Mouse (Mus musculus) liver, embryonic 14.5 days (tissue): ENCODE measurements around the gene Bhlhe40. TPM values are rescaled to one million over a fixed set of nuclear protein-coding genes. Genes with fewer than 3 reads are reported as not detected.

ENCODE experiments used
- ATAC-seq: fragments of 200-750 bp; cut with Nextera tagmentation; 2 replicates; pipeline ENCODE4 v1.8.0; 2017; ENCODE audit warnings: moderate number of reproducible peaks, mild to moderate bottlenecking, moderate library complexity; ENCODE audit not compliant: insufficient read depth
- DNase-seq, 3 experiments: peaks; one replicate each; pipeline ENCODE4 v3.0.0-alpha.2; 2012 to 2013; ENCODE audit warnings: low read depth in 3 of 3, low spot score in 3 of 3
- H3K27ac ChIP-seq: fragments of 300-500 bp; sonication (generic); 2 replicates; pipeline ENCODE4 v1.5.1; 2014; ENCODE audit warnings: moderate library complexity, mild to moderate bottlenecking, control low read depth, inconsistent platforms
- H3K27me3 ChIP-seq: fragments of 300-500 bp; sonication (generic); 2 replicates; pipeline ENCODE4 v1.6.1; 2014; ENCODE audit warnings: mild to moderate bottlenecking, low read length, moderate library complexity; ENCODE audit not compliant: control insufficient read depth, insufficient read depth
- H3K36me3 ChIP-seq: fragments of 300-500 bp; sonication (generic); replicated peaks from 2 replicates; pipeline ENCODE4 v1.6.1; 2014; ENCODE audit warnings: low read depth; ENCODE audit not compliant: control insufficient read depth, insufficient read depth
- H3K4me1 ChIP-seq, 2 experiments: fragments of 200-500 bp in 1 of 2; fragments of 300-500 bp in 1 of 2; sonication (generic) in 1 of 2; replicated peaks; 2 replicates each; pipeline ENCODE4 v1.6.1; 2012 to 2014; ENCODE audit warnings: antibody characterized with exemption in 1 of 2, inconsistent platforms in 1 of 2, low read length in 1 of 2; ENCODE audit not compliant: control insufficient read depth in 2 of 2, insufficient read depth in 2 of 2
- H3K4me2 ChIP-seq: fragments of 300-500 bp; sonication (generic); 2 replicates; pipeline ENCODE4 v1.6.1; 2014; ENCODE audit warnings: low read depth, mild to moderate bottlenecking, control low read depth, moderate library complexity
- H3K4me3 ChIP-seq, 2 experiments: fragments of 200-500 bp in 1 of 2; fragments of 300-500 bp in 1 of 2; sonication (generic) in 1 of 2; 2 replicates each; pipeline ENCODE4 v1.5.1; 2012 to 2014; ENCODE audit warnings: low read depth in 2 of 2, low read length in 2 of 2, mild to moderate bottlenecking in 2 of 2, control low read depth in 1 of 2, inconsistent platforms in 1 of 2, moderate library complexity in 1 of 2; ENCODE audit not compliant: insufficient read depth in 1 of 2
- H3K9ac ChIP-seq: fragments of 300-500 bp; sonication (generic); replicated peaks from 2 replicates; pipeline ENCODE4 v1.6.1; 2014; ENCODE audit warnings: mild to moderate bottlenecking, control low read depth, moderate library complexity
- H3K9me3 ChIP-seq: fragments of 300-500 bp; sonication (generic); 2 replicates; pipeline ENCODE4 v1.6.1; 2016; ENCODE audit warnings: low read length, mixed read lengths; ENCODE audit not compliant: control insufficient read depth
- CTCF ChIP-seq: IDR thresholded peaks from 2 replicates; pipeline ENCODE4 v1.5.1; 2016; ENCODE audit warnings: antibody characterized with exemption, low read depth, control low read depth
- EP300 ChIP-seq: IDR thresholded peaks from 2 replicates; pipeline ENCODE4 v1.6.1; 2016; ENCODE audit warnings: antibody characterized with exemption, low read depth
- WGBS: fragments of 180-500 bp; shearing (Covaris S2); extraction: QIAGEN DNeasy Blood & Tissue Kit; methylation state at CpG from one replicate; pipeline ENCODE4 v1.1.7; 2014; ENCODE audit not compliant: insufficient replicate concordance; 5-methylcytosine and 5-hydroxymethylcytosine counted together
- polyA plus RNA-seq, 2 experiments: library from polyadenylated mRNA; depleted of rRNA in 1 of 2; stranded (reverse) in 1 of 2; unstranded in 1 of 2; fragments of >200 nt; fragmentation: Nextera tagmentation in 1 of 2; extraction: Ambion mirVana in 1 of 2; gene quantifications; 2 replicates each; pipeline versions ENCODE4 v1.2.1 to v1.2.3; 2012 to 2014

Gene Bhlhe40
- polyA plus RNA-seq, 2 experiments = 2.3 to 5.3 TPM

GRCm38 (mm10) chr6:108647094-108647493 lies 13.3 kb upstream of the Bhlhe40 start:
- 47% methylated on average over 3 of the region's 3 CpGs for WGBS
- H3K4me2 ChIP-seq = no peak overlapping the region
- H3K4me1 ChIP-seq = no peaks in the 10 kb centered on the region
- H3K4me3 ChIP-seq = no peak overlapping the region
- TF ChIP-seq CTCF (no peak), EP300 (no peak)
- no peaks in the 10 kb centered on the region for H3K27me3 ChIP-seq
- no peak for ATAC-seq
- no peak overlapping the region for H3K27ac ChIP-seq
- DNase-seq = no peak
- no peaks in the 10 kb centered on the region for H3K36me3 ChIP-seq
- no peak overlapping the region for H3K9ac ChIP-seq
- no peaks in the 10 kb centered on the region for H3K9me3 ChIP-seq

DNA sequence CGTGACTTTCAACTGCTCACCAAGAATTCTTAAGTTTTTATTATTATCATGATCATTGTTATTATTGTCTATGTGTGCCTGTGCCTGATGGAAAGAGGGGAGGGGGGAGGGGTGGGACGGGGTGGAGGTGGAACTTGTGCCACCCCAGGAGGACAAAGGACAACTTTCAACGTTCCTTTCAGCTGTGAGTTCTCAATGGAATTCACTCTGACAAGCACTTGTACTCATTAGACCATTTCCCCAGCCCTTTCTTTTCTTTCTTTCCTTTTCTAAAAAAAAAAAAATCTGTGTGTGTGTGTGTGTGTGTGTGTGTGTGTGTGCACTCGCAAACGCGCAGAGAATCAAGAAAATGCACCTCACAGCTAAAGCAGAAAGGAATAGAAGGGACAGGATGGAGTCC lies 12.4 kb upstream of the Bhlhe40 start:
- H3K4me3 ChIP-seq = no peak overlapping the region
- no peak for DNase-seq
- no peak overlapping the region for H3K9ac ChIP-seq
- ATAC-seq = no peak
- no peaks in the 10 kb centered on the region for H3K27me3 ChIP-seq
- 58% methylated on average over 6 of the region's 6 CpGs for WGBS
- no peaks in the 10 kb centered on the region for H3K36me3 ChIP-seq
- H3K4me2 ChIP-seq = no peak overlapping the region
- TF ChIP-seq CTCF = no peak
- TF ChIP-seq EP300 = no peak
- no peaks in the 10 kb centered on the region for H3K9me3 ChIP-seq
- no peaks in the 10 kb centered on the region for H3K4me1 ChIP-seq
- no peak overlapping the region for H3K27ac ChIP-seq

DNA sequence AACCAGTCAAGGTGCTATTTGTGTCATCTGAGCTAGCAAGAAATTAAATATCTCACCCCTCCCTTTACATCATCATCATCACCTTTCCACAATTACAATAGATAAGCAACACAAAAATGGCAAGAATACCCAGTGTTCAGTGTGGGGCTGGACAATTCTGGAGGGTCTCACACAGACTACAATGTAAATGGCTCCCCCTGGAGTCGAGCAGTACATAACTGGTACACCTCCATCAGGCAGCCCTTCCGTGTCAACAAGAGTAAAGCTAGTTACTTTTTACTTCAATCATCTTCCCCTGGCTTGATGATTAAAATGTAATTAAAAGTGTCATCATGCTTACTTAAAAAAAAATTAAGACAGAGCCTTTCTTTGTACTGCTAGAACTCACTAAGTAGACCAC lies 4.6 kb upstream of the Bhlhe40 start:
- Histone ChIP-seq H3K4me3 (no peak overlapping the region), H3K27me3 (peaks cover 35% of the 10 kb centered on the region), H3K4me1 (peaks cover 0 to 3% of the 10 kb centered on the region in 2 experiments; a peak in 2 of 4 replicates), H3K36me3 (no peaks in the 10 kb centered on the region), H3K9ac (no peak overlapping the region), H3K4me2 (no peak overlapping the region), H3K9me3 (no peaks in the 10 kb centered on the region), H3K27ac (no peak overlapping the region)
- WGBS = 19% methylated on average over 2 of the region's 2 CpGs
- TF ChIP-seq EP300 (no peak), CTCF (no peak)
- ATAC-seq = no peak
- DNase-seq = no peak

- no peak overlapping the region for H3K4me3 ChIP-seq
- WGBS = 24% methylated on average over 3 of the region's 3 CpGs
- H3K9ac ChIP-seq = no peak overlapping the region
- H3K36me3 ChIP-seq = no peaks in the 10 kb centered on the region
- ATAC-seq (no peak), DNase-seq (no peak)
- no peak overlapping the region for H3K27ac ChIP-seq
- H3K4me2 ChIP-seq = peak overlapping the region; percentile 60
- peaks cover 41% of the 10 kb centered on the region for H3K27me3 ChIP-seq
- no peaks in the 10 kb centered on the region for H3K9me3 ChIP-seq
- H3K4me1 ChIP-seq = peaks cover 0 to 3% of the 10 kb centered on the region in 2 experiments; a peak in 2 of 4 replicates
- TF ChIP-seq CTCF = no peak
Measured at GRCm38 (mm10) chr6:108658051-108658415, 2.4 kb upstream of the Bhlhe40 start.

DNA sequence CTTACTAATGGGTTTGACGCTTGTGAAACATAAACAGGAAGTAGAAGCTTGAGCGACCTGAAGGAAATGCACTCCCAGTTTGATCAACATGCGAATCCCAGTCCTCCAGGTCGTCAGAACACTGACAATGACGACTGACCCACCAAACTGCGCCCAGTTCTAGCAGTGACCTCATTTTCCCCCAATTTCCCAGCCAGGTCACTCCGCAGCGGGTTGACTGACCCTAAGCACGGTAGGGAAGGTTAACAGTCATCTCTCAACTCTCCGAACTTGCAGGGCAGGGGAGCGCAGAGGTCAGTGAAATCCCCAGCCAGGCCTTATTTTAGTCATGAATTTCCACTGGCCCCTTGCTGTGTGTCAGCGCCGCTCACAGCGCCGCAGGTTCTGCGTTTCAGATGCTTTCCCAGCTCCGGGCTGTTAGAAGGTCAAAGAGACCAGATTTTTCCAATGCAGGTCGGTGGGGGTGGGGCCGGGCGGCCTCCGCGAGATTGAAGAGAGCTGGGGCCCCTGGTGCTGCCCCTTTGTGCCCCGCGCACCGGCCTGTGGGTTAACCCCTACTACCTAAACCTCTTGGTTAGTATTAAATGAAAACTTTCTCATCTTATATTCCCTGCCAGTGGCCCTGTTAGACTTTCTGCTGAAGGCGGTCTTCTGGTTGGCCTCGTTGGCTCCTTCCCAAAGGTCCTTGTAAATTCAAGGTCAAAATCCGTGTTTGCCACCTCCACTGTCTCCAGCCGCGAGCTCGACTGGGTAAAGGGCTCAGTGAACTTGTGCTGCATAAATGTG lies 1.8 kb upstream of the Bhlhe40 start:
- H3K4me1 ChIP-seq = peaks cover 0 to 3% of the 10 kb centered on the region in 2 experiments; a peak in 2 of 4 replicates
- no peaks in the 10 kb centered on the region for H3K9me3 ChIP-seq
- H3K27me3 ChIP-seq = peaks cover 41% of the 10 kb centered on the region
- WGBS = 2% methylated on average over 31 of the region's 31 CpGs
- no peaks in the 10 kb centered on the region for H3K36me3 ChIP-seq
- no peak for TF ChIP-seq CTCF
- TF ChIP-seq EP300 = no peak
- peak overlapping the region; percentile 39 for H3K27ac ChIP-seq
- no peak for ATAC-seq
- peak overlapping the region; percentile 60 for H3K4me2 ChIP-seq
- H3K4me3 ChIP-seq = peak overlapping the region; percentile 43 to 47
- H3K9ac ChIP-seq = no peak overlapping the region; the same call in 1 of the 2 replicates
- no peak for DNase-seq
